Mouse (Mus musculus) intestine, postnatal 0 days (tissue): Measurements from ENCODE around the gene Slc25a39. TPM values are rescaled to one million over a fixed set of nuclear protein-coding genes. Genes with fewer than 3 reads are reported as not detected.

Source experiments
- ATAC-seq: fragments of 200-750 bp; cut with Nextera tagmentation; 2 replicates; pipeline ENCODE4 v1.8.0; 2017; ENCODE audit warnings: mild to moderate bottlenecking, moderate TSS enrichment, moderate library complexity
- H3K27ac ChIP-seq: fragments of 300-500 bp; sonication (generic); 2 replicates; pipeline ENCODE4 v1.5.1; 2014; ENCODE audit warnings: mild to moderate bottlenecking, low read depth, low read length, moderate library complexity
- H3K27me3 ChIP-seq: fragments of 300-500 bp; sonication (generic); replicated peaks from 2 replicates; pipeline ENCODE4 v1.6.1; 2014; ENCODE audit warnings: low read length, mixed read lengths; ENCODE audit not compliant: control insufficient read depth, insufficient read depth
- H3K36me3 ChIP-seq: fragments of 300-500 bp; sonication (generic); 2 replicates; pipeline ENCODE4 v1.6.1; 2014; ENCODE audit warnings: mild to moderate bottlenecking, moderate library complexity; ENCODE audit not compliant: control insufficient read depth, insufficient read depth
- H3K4me1 ChIP-seq: fragments of 300-500 bp; sonication (generic); replicated peaks from 2 replicates; pipeline ENCODE4 v1.6.1; 2014; ENCODE audit warnings: antibody characterized with exemption, low read length, mixed read lengths; ENCODE audit not compliant: control insufficient read depth, insufficient read depth
- H3K4me2 ChIP-seq: fragments of 300-500 bp; sonication (generic); replicated peaks from 2 replicates; pipeline ENCODE4 v1.6.1; 2014; ENCODE audit warnings: low read depth, mild to moderate bottlenecking, moderate library complexity
- H3K4me3 ChIP-seq: fragments of 300-500 bp; sonication (generic); 2 replicates; pipeline ENCODE4 v1.5.1; 2014; ENCODE audit warnings: low read depth, low read length
- H3K9ac ChIP-seq: fragments of 300-500 bp; sonication (generic); 2 replicates; pipeline ENCODE4 v1.6.1; 2014; ENCODE audit warnings: mild to moderate bottlenecking, low read depth, low read length
- H3K9me3 ChIP-seq: fragments of 300-500 bp; sonication (generic); 2 replicates; pipeline ENCODE4 v1.6.1; 2016; ENCODE audit warnings: mixed run types; ENCODE audit not compliant: control insufficient read depth
- CTCF ChIP-seq: sonication (generic); IDR thresholded peaks from 2 replicates; pipeline ENCODE4 v1.5.1; 2016; ENCODE audit warnings: low read depth, mild to moderate bottlenecking, control low read depth, antibody characterized with exemption, moderate library complexity
- WGBS: fragments of 180-500 bp; shearing (Covaris S2); extraction: QIAGEN DNeasy Blood & Tissue Kit; methylation state at CpG from one replicate; pipeline ENCODE4 v1.1.7; 2014; 5-methylcytosine and 5-hydroxymethylcytosine counted together
- polyA plus RNA-seq: library from polyadenylated mRNA; unstranded; fragments of >200 nt; fragmentation: Nextera tagmentation; extraction: Ambion mirVana; gene quantifications from 2 replicates; pipeline ENCODE4 v1.2.1, GENCODE M21; 2015

The Slc25a39 gene
- polyA plus RNA-seq, 1 experiment from 2014 or later = 296 TPM

- TF ChIP-seq CTCF = no peak
- Histone ChIP-seq H3K27ac (peak overlapping the region; percentile 73), H3K9ac (peak overlapping the region; percentile 77), H3K9me3 (no peaks in the 10 kb centered on the region), H3K36me3 (no peaks in the 10 kb centered on the region), H3K27me3 (peaks cover 33% of the 10 kb centered on the region), H3K4me3 (peak overlapping the region; percentile 79), H3K4me2 (peak overlapping the region; percentile 89), H3K4me1 (no peaks in the 10 kb centered on the region)
- peak; percentile 13 for ATAC-seq
- under 1% methylated on average over 49 of the region's 49 CpGs for WGBS
Measured at GRCm38 (mm10) chr11:102446581-102447461, 39.1 kb upstream of the Slc25a39 start.

GRCm38 (mm10) chr11:102445891-102446361 is 38.2 kb upstream of the Slc25a39 start:
- H3K36me3 ChIP-seq = no peaks in the 10 kb centered on the region
- peak overlapping the region; percentile 79 for H3K4me3 ChIP-seq
- 32% methylated on average over 7 of the region's 7 CpGs for WGBS
- no peaks in the 10 kb centered on the region for H3K4me1 ChIP-seq
- no peak overlapping the region for H3K27ac ChIP-seq
- no peak for ATAC-seq
- H3K27me3 ChIP-seq = peaks cover 33% of the 10 kb centered on the region
- no peaks in the 10 kb centered on the region for H3K9me3 ChIP-seq
- TF ChIP-seq CTCF = no peak
- peak overlapping the region; percentile 89 for H3K4me2 ChIP-seq
- H3K9ac ChIP-seq = no peak overlapping the region; the same call in 1 of the 2 replicates

DNA sequence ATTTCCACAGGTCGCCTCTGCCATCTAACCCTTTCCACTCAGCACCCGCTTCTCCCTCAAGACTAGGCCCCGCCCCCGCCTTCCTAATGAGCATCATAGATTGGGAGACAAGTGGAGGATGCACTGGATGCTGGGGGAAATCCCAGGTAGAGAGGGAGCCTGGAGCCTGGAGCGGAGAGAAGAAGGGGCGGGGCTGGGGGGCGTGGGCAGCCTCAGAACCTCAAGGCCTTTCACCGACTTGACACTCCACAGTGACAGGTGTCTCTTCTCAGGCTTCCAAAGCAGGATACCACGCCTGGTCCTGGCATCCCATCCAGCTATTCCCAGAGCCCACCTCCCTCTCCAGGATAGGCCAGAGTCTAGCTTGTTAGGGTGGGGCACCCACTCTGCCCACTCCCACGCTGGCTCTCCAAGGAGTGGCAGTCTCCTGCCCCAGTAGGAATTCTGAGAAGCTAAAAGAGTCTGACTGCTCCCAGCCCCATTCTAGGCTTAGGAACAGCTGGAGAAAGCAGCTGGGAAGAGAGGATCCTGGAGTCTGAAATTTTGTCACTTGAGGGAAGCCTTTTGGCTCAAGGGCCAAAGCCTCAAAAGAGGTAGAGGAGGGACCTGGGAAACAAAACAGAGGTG is 37.6 kb upstream of the Slc25a39 start:
- TF ChIP-seq CTCF = no peak
- no peak overlapping the region for H3K27ac ChIP-seq
- H3K9me3 ChIP-seq = no peaks in the 10 kb centered on the region
- H3K4me2 ChIP-seq = peak overlapping the region; percentile 89
- ATAC-seq = no peak
- WGBS = 23% methylated on average over 10 of the region's 10 CpGs
- H3K36me3 ChIP-seq = no peaks in the 10 kb centered on the region
- peaks cover 33% of the 10 kb centered on the region for H3K27me3 ChIP-seq
- H3K4me1 ChIP-seq = no peaks in the 10 kb centered on the region
- H3K4me3 ChIP-seq = peak overlapping the region; percentile 79; the same call in 1 of the 2 replicates
- no peak overlapping the region for H3K9ac ChIP-seq

- WGBS = 20% methylated on average over 6 of the region's 6 CpGs
- H3K4me3 ChIP-seq = no peak overlapping the region
Measured at GRCm38 (mm10) chr11:102444781-102445180, 37.0 kb upstream of the Slc25a39 start.

GRCm38 (mm10) chr11:102444321-102444720 is 36.6 kb upstream of the Slc25a39 start:
- 79% methylated on average over 3 of the region's 3 CpGs for WGBS
- ATAC-seq = no peak
- Histone ChIP-seq H3K27ac (no peak overlapping the region), H3K9ac (no peak overlapping the region), H3K4me2 (no peak overlapping the region), H3K4me3 (no peak overlapping the region), H3K36me3 (peaks cover 4% of the 10 kb centered on the region; the same call in 1 of the 2 replicates), H3K9me3 (no peaks in the 10 kb centered on the region), H3K4me1 (no peaks in the 10 kb centered on the region), H3K27me3 (peaks cover 34% of the 10 kb centered on the region)
- no peak for TF ChIP-seq CTCF

More at GRCm38 (mm10) chr11:102444781-102445180, 37.0 kb upstream of the Slc25a39 start:
- Histone ChIP-seq H3K9me3 (no peaks in the 10 kb centered on the region), H3K27me3 (peaks cover 33% of the 10 kb centered on the region), H3K4me1 (no peaks in the 10 kb centered on the region), H3K9ac (no peak overlapping the region), H3K4me2 (no peak overlapping the region), H3K27ac (no peak overlapping the region), H3K36me3 (peaks cover 2% of the 10 kb centered on the region; the same call in 1 of the 2 replicates)
- no peak for ATAC-seq
- TF ChIP-seq CTCF = no peak

- Histone ChIP-seq H3K36me3 (peaks cover 10% of the 10 kb centered on the region; the same call in 1 of the 2 replicates), H3K9me3 (no peaks in the 10 kb centered on the region), H3K4me2 (no peak overlapping the region), H3K4me1 (no peaks in the 10 kb centered on the region), H3K27ac (no peak overlapping the region), H3K9ac (no peak overlapping the region), H3K27me3 (peaks cover 40% of the 10 kb centered on the region), H3K4me3 (no peak overlapping the region)
- 58% methylated on average over 12 of the region's 12 CpGs for WGBS
- TF ChIP-seq CTCF = no peak
- no peak for ATAC-seq
Measured at GRCm38 (mm10) chr11:102443740-102444139, 36.0 kb upstream of the Slc25a39 start.
